Mouse (Mus musculus) hindbrain, embryonic 13.5 days (tissue): Measurements from ENCODE around the gene Pdpk1. TPM values are rescaled to one million over a fixed set of nuclear protein-coding genes. Genes with fewer than 3 reads are reported as not detected.
A peak's percentile ranks its signal among the peaks of the same experiment; 100 is the strongest.

Experiments used
- ATAC-seq: fragments of 200-750 bp; cut with Nextera tagmentation; 2 replicates; pipeline ENCODE4 v1.8.0; 2017; ENCODE audit warnings: moderate TSS enrichment; ENCODE audit not compliant: low FRiP score
- H3K27ac ChIP-seq: fragments of 300-500 bp; sonication (generic); 2 replicates; pipeline ENCODE4 v1.5.1; 2015; ENCODE audit warnings: inconsistent platforms, mild to moderate bottlenecking, moderate library complexity
- H3K27me3 ChIP-seq: fragments of 300-500 bp; sonication (generic); 2 replicates; pipeline ENCODE4 v1.6.1; 2015; ENCODE audit warnings: mild to moderate bottlenecking, inconsistent platforms
- H3K36me3 ChIP-seq: fragments of 300-500 bp; sonication (generic); 2 replicates; pipeline ENCODE4 v1.6.1; 2015; ENCODE audit warnings: mild to moderate bottlenecking, inconsistent platforms
- H3K4me1 ChIP-seq: fragments of 300-500 bp; sonication (generic); replicated peaks from 2 replicates; pipeline ENCODE4 v1.6.1; 2015; ENCODE audit warnings: inconsistent platforms
- H3K4me2 ChIP-seq: fragments of 300-500 bp; sonication (generic); 2 replicates; pipeline ENCODE4 v1.6.1; 2015; ENCODE audit warnings: inconsistent platforms, mild to moderate bottlenecking, moderate library complexity
- H3K4me3 ChIP-seq: fragments of 300-500 bp; sonication (generic); 2 replicates; pipeline ENCODE4 v1.5.1; 2015; ENCODE audit warnings: mild to moderate bottlenecking, inconsistent platforms
- H3K9ac ChIP-seq: fragments of 300-500 bp; sonication (generic); 2 replicates; pipeline ENCODE4 v1.6.1; 2015; ENCODE audit warnings: mild to moderate bottlenecking, inconsistent platforms
- H3K9me3 ChIP-seq: fragments of 300-500 bp; sonication (generic); 2 replicates; pipeline ENCODE4 v1.6.1; 2016; ENCODE audit warnings: inconsistent platforms
- WGBS: fragments of 180-500 bp; shearing (Covaris S2); methylation state at CpG from one replicate; pipeline ENCODE4 v1.1.7; 2015; 5-methylcytosine and 5-hydroxymethylcytosine counted together
- polyA plus RNA-seq: library from polyadenylated mRNA; unstranded; fragments of >200 nt; fragmentation: Nextera tagmentation; extraction: Ambion mirVana; gene quantifications from 2 replicates; pipeline ENCODE4 v1.2.1, GENCODE M21; 2015

Gene Pdpk1
- polyA plus RNA-seq, 1 experiment from 2014 or later: 64.5 TPM

GRCm38 (mm10) chr17:24157526-24157925, 6.8 kb upstream of the Pdpk1 start:
- no peaks in the 10 kb centered on the region for H3K27me3 ChIP-seq
- H3K4me2 ChIP-seq: no peak overlapping the region
- 89% methylated on average over 4 of the region's 4 CpGs for WGBS
- H3K4me1 ChIP-seq: peaks cover 13% of the 10 kb centered on the region
- H3K9me3 ChIP-seq: no peaks in the 10 kb centered on the region
- no peak overlapping the region for H3K4me3 ChIP-seq
- H3K36me3 ChIP-seq: peaks cover 37% of the 10 kb centered on the region
- no peak overlapping the region for H3K27ac ChIP-seq
- H3K9ac ChIP-seq: no peak overlapping the region
- no peak for ATAC-seq

GRCm38 (mm10) chr17:24157121-24157520, 6.4 kb upstream of the Pdpk1 start:
- no peaks in the 10 kb centered on the region for H3K9me3 ChIP-seq
- no peak for ATAC-seq
- no peaks in the 10 kb centered on the region for H3K27me3 ChIP-seq
- H3K4me1 ChIP-seq: peaks cover 12% of the 10 kb centered on the region
- H3K4me2 ChIP-seq: no peak overlapping the region
- peaks cover 37% of the 10 kb centered on the region for H3K36me3 ChIP-seq
- no peak overlapping the region for H3K27ac ChIP-seq
- H3K9ac ChIP-seq: no peak overlapping the region
- H3K4me3 ChIP-seq: no peak overlapping the region
- 91% methylated on average over 6 of the region's 6 CpGs for WGBS

- Histone ChIP-seq H3K9me3 (no peaks in the 10 kb centered on the region), H3K36me3 (peaks cover 37% of the 10 kb centered on the region), H3K27ac (no peak overlapping the region), H3K9ac (no peak overlapping the region), H3K4me2 (no peak overlapping the region), H3K4me3 (no peak overlapping the region), H3K27me3 (no peaks in the 10 kb centered on the region), H3K4me1 (peaks cover 12% of the 10 kb centered on the region)
- ATAC-seq: no peak
- WGBS: 89% methylated on average over 3 of the region's 3 CpGs
These were observed 5.7 kb upstream of the Pdpk1 start for GRCm38 (mm10) chr17:24156394-24156793.

GRCm38 (mm10) chr17:24155742-24156141, 5.0 kb upstream of the Pdpk1 start:
- ATAC-seq: no peak
- WGBS: 94% methylated on average over 9 of the region's 9 CpGs
- H3K4me2 ChIP-seq: no peak overlapping the region
- H3K27ac ChIP-seq: no peak overlapping the region
- no peaks in the 10 kb centered on the region for H3K9me3 ChIP-seq
- peaks cover 12% of the 10 kb centered on the region for H3K4me1 ChIP-seq
- no peak overlapping the region for H3K4me3 ChIP-seq
- H3K27me3 ChIP-seq: no peaks in the 10 kb centered on the region
- no peak overlapping the region for H3K9ac ChIP-seq
- H3K36me3 ChIP-seq: peaks cover 37% of the 10 kb centered on the region

GRCm38 (mm10) chr17:24154463-24154862, 3.7 kb upstream of the Pdpk1 start:
- Histone ChIP-seq H3K4me2 (no peak overlapping the region), H3K9ac (0 out of 2 replicates have a peak overlapping the region, but pooled peaks have one; percentile 24), H3K27me3 (no peaks in the 10 kb centered on the region), H3K36me3 (peaks cover 33% of the 10 kb centered on the region), H3K4me3 (no peak overlapping the region), H3K27ac (no peak overlapping the region), H3K4me1 (peaks cover 12% of the 10 kb centered on the region), H3K9me3 (no peaks in the 10 kb centered on the region)
- WGBS: 74% methylated on average over 3 of the region's 3 CpGs
- no peak for ATAC-seq

GRCm38 (mm10) chr17:24151890-24152563, 1.3 kb upstream of the Pdpk1 start:
- H3K4me2 ChIP-seq: peak overlapping the region; percentile 56
- H3K4me3 ChIP-seq: peak overlapping the region; percentile 33
- H3K27ac ChIP-seq: no peak overlapping the region
- peaks cover 19% of the 10 kb centered on the region for H3K36me3 ChIP-seq
- H3K4me1 ChIP-seq: peaks cover 12% of the 10 kb centered on the region
- H3K27me3 ChIP-seq: no peaks in the 10 kb centered on the region
- WGBS: 2% methylated on average over 26 of the region's 26 CpGs
- ATAC-seq: peak; percentile 75
- H3K9ac ChIP-seq: peak overlapping the region; percentile 55
- no peaks in the 10 kb centered on the region for H3K9me3 ChIP-seq

- peak overlapping the region; percentile 56 for H3K4me2 ChIP-seq
- no peak overlapping the region for H3K27ac ChIP-seq
- H3K4me3 ChIP-seq: no peak overlapping the region
- H3K36me3 ChIP-seq: peaks cover 13% of the 10 kb centered on the region
- no peaks in the 10 kb centered on the region for H3K9me3 ChIP-seq
- no peak for ATAC-seq
- H3K27me3 ChIP-seq: no peaks in the 10 kb centered on the region
- 19% methylated on average over 7 of the region's 7 CpGs for WGBS
- peak overlapping the region; percentile 55; the same call in 1 of the 2 replicates for H3K9ac ChIP-seq
- peaks cover 12% of the 10 kb centered on the region for H3K4me1 ChIP-seq
These were observed 658 bp upstream of the Pdpk1 start for GRCm38 (mm10) chr17:24151382-24151781.

- Histone ChIP-seq H3K9me3 (no peaks in the 10 kb centered on the region), H3K36me3 (0 out of 2 replicates have a peak, but pooled peaks cover 3% of the 10 kb centered on the region), H3K9ac (no peak overlapping the region), H3K27ac (no peak overlapping the region), H3K4me3 (no peak overlapping the region), H3K4me1 (peaks cover 12% of the 10 kb centered on the region), H3K4me2 (no peak overlapping the region), H3K27me3 (no peaks in the 10 kb centered on the region)
- no peak for ATAC-seq
- 89% methylated on average over 7 of the region's 7 CpGs for WGBS
These were observed 1.3 kb downstream of the Pdpk1 start for GRCm38 (mm10) chr17:24149421-24149820.

- ATAC-seq: no peak
- Histone ChIP-seq H3K4me3 (peak overlapping the region; percentile 97; the same call in 1 of the 2 replicates), H3K27ac (no peak overlapping the region), H3K36me3 (no peaks in the 10 kb centered on the region), H3K9me3 (no peaks in the 10 kb centered on the region), H3K27me3 (no peaks in the 10 kb centered on the region), H3K9ac (no peak overlapping the region; the same call in 1 of the 2 replicates), H3K4me2 (no peak overlapping the region), H3K4me1 (peaks cover 37% of the 10 kb centered on the region)
- 38% methylated on average over 2 of the region's 2 CpGs for WGBS
These were observed 7.8 kb downstream of the Pdpk1 start for GRCm38 (mm10) chr17:24142897-24143296.

- H3K36me3 ChIP-seq: no peaks in the 10 kb centered on the region
- H3K27ac ChIP-seq: peak overlapping the region; percentile 89
- WGBS: 0% methylated on average over 27 of the region's 57 CpGs
- H3K4me3 ChIP-seq: peak overlapping the region; percentile 97
- peak overlapping the region; percentile 96 for H3K9ac ChIP-seq
- H3K27me3 ChIP-seq: no peaks in the 10 kb centered on the region
- no peaks in the 10 kb centered on the region for H3K9me3 ChIP-seq
- ATAC-seq: peak; percentile 98
- H3K4me2 ChIP-seq: peak overlapping the region; percentile 81
- H3K4me1 ChIP-seq: peaks cover 42% of the 10 kb centered on the region
These were observed 9.3 kb downstream of the Pdpk1 start for GRCm38 (mm10) chr17:24141425-24141920.

- peak overlapping the region; percentile 81 for H3K4me2 ChIP-seq
- H3K36me3 ChIP-seq: no peaks in the 10 kb centered on the region
- H3K27ac ChIP-seq: peak overlapping the region; percentile 89
- H3K4me3 ChIP-seq: peak overlapping the region; percentile 97
- WGBS: 2% methylated on average over 30 of the region's 43 CpGs
- H3K9me3 ChIP-seq: no peaks in the 10 kb centered on the region
- H3K9ac ChIP-seq: peak overlapping the region; percentile 96
- ATAC-seq: peak; percentile 57
- no peaks in the 10 kb centered on the region for H3K27me3 ChIP-seq
- peaks cover 42% of the 10 kb centered on the region for H3K4me1 ChIP-seq
These were observed 9.8 kb downstream of the Pdpk1 start for GRCm38 (mm10) chr17:24140845-24141424.

GRCm38 (mm10) chr17:24139968-24140367, 10.8 kb downstream of the Pdpk1 start:
- Histone ChIP-seq H3K27me3 (no peaks in the 10 kb centered on the region), H3K4me2 (peak overlapping the region; percentile 81), H3K27ac (no peak overlapping the region), H3K4me1 (peaks cover 42% of the 10 kb centered on the region), H3K9ac (peak overlapping the region; percentile 96; the same call in 1 of the 2 replicates), H3K36me3 (no peaks in the 10 kb centered on the region), H3K9me3 (no peaks in the 10 kb centered on the region), H3K4me3 (peak overlapping the region; percentile 97)
- 95% methylated on average over 4 of the region's 4 CpGs for WGBS
- no peak for ATAC-seq
